Mouse (Mus musculus): ENCODE data around the gene Lcp2. TPM values are rescaled to one million over a fixed set of nuclear protein-coding genes. Genes with fewer than 3 reads are reported as not detected.
A peak's percentile ranks its signal among the peaks of the same experiment; 100 is the strongest.

The Lcp2 gene
- polyA plus RNA-seq, 1 experiment from 2014 or later = 3.0 TPM

DNA sequence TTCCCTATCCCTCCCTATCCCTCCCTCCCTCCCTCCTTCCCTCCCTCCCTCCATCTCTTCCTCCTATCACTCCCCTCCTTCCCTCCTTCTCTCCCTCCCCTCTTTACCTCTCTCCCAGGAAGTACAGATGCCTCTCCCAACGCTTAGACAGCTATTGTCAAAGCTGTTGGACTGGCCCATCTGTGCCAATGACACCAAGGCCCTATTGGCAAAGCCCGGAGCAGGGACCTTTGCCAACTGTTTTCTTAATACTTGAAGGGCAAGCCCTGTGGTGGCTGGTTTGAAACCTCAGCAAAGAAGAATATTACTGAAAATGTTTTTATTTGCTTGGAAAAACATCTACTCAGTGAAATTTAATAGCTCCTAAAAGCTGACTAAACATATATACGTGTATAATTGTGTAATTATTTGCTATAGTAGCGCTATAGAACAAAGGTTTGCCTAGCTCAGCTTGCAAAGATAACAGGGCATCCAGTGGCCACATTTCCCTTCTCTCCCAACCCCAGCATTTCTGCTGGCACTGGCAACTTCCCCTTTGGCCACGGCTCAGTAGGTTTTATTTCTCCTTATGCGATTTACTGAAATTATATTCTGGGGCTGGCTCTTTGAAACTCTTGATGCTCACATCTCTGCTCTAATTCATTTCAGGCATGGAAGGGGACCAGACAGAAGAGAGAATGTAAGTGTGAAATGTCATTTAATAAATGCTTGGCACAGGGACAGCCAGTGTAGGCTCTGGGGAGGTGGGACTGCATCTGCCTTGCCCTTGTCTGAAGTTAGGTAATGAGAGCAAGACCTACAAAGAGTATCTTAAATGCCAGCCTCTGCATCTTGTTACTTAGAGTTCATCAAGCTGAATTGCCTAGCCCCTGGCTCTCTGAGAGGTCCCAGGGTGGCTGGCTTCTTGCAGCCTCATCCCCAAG, 33.1 kb downstream of the Lcp2 start:
- 77% methylated on average over 6 of the region's 6 CpGs for WGBS
- Histone ChIP-seq H3K4me3 (no peak overlapping the region), H3K27ac (no peak overlapping the region), H3K4me1 (replicated peaks) (0 out of 2 replicates have a peak, but pooled peaks cover 2% of the 10 kb centered on the region), H3K36me3 (no peaks in the 10 kb centered on the region), H3K27me3 (ENCODE audit: insufficient read depth, poor library complexity, severe bottlenecking) (0 out of 2 replicates have a peak, but pooled peaks cover under 1% of the 10 kb centered on the region), H3K9me3 (no peaks in the 10 kb centered on the region)
- DNase-seq (ENCODE audit: low spot score) = no peak

- H3K36me3 ChIP-seq = no peaks in the 10 kb centered on the region
- no peak overlapping the region for H3K27ac ChIP-seq
- WGBS = 84% methylated on average over 7 of the region's 7 CpGs
- no peak overlapping the region for H3K4me3 ChIP-seq
- no peaks in the 10 kb centered on the region for H3K27me3 ChIP-seq (ENCODE audit: insufficient read depth, poor library complexity, severe bottlenecking)
- DNase-seq (ENCODE audit: low spot score) = no peak
- no peaks in the 10 kb centered on the region for H3K9me3 ChIP-seq
- H3K4me1 ChIP-seq (replicated peaks) = 0 out of 2 replicates have a peak, but pooled peaks cover 2% of the 10 kb centered on the region
These were observed 37.1 kb downstream of the Lcp2 start for GRCm38 (mm10) chr11:34083795-34084194.

- H3K27me3 ChIP-seq (ENCODE audit: insufficient read depth, poor library complexity, severe bottlenecking) = no peaks in the 10 kb centered on the region
- H3K4me3 ChIP-seq = no peak overlapping the region
- H3K4me1 ChIP-seq (replicated peaks) = 0 out of 2 replicates have a peak, but pooled peaks cover 2% of the 10 kb centered on the region
- no peak for DNase-seq (ENCODE audit: low spot score)
- no peaks in the 10 kb centered on the region for H3K36me3 ChIP-seq
- 73% methylated on average over 2 of the region's 2 CpGs for WGBS
- no peaks in the 10 kb centered on the region for H3K9me3 ChIP-seq
- no peak overlapping the region for H3K27ac ChIP-seq
These were observed 37.9 kb downstream of the Lcp2 start for GRCm38 (mm10) chr11:34084639-34085038.

GRCm38 (mm10) chr11:34086164-34086751, 39.5 kb downstream of the Lcp2 start:
- Histone ChIP-seq H3K4me3 (no peak overlapping the region), H3K27ac (no peak overlapping the region), H3K9me3 (no peaks in the 10 kb centered on the region), H3K4me1 (replicated peaks) (0 out of 2 replicates have a peak, but pooled peaks cover 2% of the 10 kb centered on the region), H3K27me3 (ENCODE audit: insufficient read depth, poor library complexity, severe bottlenecking) (no peaks in the 10 kb centered on the region), H3K36me3 (no peaks in the 10 kb centered on the region)
- WGBS = 79% methylated on average over 8 of the region's 8 CpGs
- no peak for DNase-seq (ENCODE audit: low spot score)

GRCm38 (mm10) chr11:34087064-34087463, 40.3 kb downstream of the Lcp2 start:
- H3K27me3 ChIP-seq (ENCODE audit: insufficient read depth, poor library complexity, severe bottlenecking) = no peaks in the 10 kb centered on the region
- DNase-seq (ENCODE audit: low spot score) = no peak
- WGBS = 74% methylated on average over 3 of the region's 3 CpGs

DNA sequence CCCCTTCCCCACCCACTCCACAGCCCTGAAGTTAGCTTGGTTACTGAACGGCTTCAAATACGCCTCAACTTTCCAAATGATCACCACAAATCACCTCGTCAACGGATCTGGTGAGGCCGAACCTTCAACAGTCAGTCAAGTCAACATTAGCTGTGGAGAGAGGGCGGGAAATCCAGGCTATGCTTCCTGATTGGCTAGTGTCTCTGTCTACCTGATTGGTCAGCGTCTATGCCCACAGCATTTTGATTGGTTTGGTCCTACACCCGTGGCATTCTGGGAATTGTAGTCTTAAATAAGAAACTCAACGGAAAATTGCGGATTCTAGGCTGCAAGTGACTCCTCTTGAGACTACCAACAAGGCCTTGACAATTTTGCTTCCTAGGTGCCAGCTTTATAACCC, 51.7 kb downstream of the Lcp2 start, which contains the start of gene 4930469K13Rik:
Gene 4930469K13Rik, minus strand, starts transcription at position 133 of the 400 bp plus-strand sequence.
- no peaks in the 10 kb centered on the region for H3K36me3 ChIP-seq
- H3K9me3 ChIP-seq = no peaks in the 10 kb centered on the region
- no peak within 1 kb of the TSS for H3K27ac ChIP-seq
- DNase-seq (ENCODE audit: low spot score) = no peak
- 82% methylated on average over 10 of the region's 10 CpGs for WGBS
- H3K4me1 ChIP-seq (replicated peaks) = no peaks in the 10 kb centered on the region
- H3K4me3 ChIP-seq = no peak within 1 kb of the TSS
- H3K27me3 ChIP-seq (ENCODE audit: insufficient read depth, poor library complexity, severe bottlenecking) = no peaks in the 10 kb centered on the region

More at GRCm38 (mm10) chr11:34087064-34087463, 40.3 kb downstream of the Lcp2 start:
- Histone ChIP-seq H3K4me1 (replicated peaks) (0 out of 2 replicates have a peak, but pooled peaks cover 2% of the 10 kb centered on the region), H3K9me3 (no peaks in the 10 kb centered on the region), H3K4me3 (no peak overlapping the region), H3K27ac (no peak overlapping the region), H3K36me3 (no peaks in the 10 kb centered on the region)

DNA sequence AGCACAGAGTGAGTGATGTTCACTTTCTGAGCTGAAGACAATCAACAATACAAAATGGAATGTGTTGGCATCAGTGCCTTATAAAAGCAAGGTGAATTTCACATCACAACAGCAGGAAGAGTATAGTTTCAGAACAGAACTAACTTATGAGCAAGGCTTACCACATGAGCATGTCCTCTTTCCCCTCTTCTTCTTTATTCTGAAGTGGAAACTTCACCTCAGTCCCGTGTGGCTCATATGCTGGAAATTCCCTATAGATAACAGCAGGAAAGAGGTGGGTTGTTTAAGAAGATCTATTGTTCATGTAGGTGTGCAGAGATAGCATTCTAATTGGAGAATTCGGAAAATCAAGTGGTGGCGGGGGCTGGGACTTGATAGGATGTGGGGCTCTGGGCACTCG, 55.1 kb downstream of the Lcp2 start:
- DNase-seq (ENCODE audit: low spot score) = no peak
- H3K27ac ChIP-seq = no peak overlapping the region
- 85% methylated on average over 4 of the region's 4 CpGs for WGBS
- H3K4me3 ChIP-seq = no peak overlapping the region
- H3K36me3 ChIP-seq = no peaks in the 10 kb centered on the region
- H3K4me1 ChIP-seq (replicated peaks) = no peaks in the 10 kb centered on the region; the same call in 1 of the 2 replicates
- no peaks in the 10 kb centered on the region for H3K27me3 ChIP-seq (ENCODE audit: insufficient read depth, poor library complexity, severe bottlenecking)
- H3K9me3 ChIP-seq = no peaks in the 10 kb centered on the region

GRCm38 (mm10) chr11:34104919-34105318, 58.2 kb downstream of the Lcp2 start:
- no peaks in the 10 kb centered on the region for H3K9me3 ChIP-seq
- H3K27me3 ChIP-seq (ENCODE audit: insufficient read depth, poor library complexity, severe bottlenecking) = no peaks in the 10 kb centered on the region
- H3K27ac ChIP-seq = no peak overlapping the region
- H3K4me3 ChIP-seq = no peak overlapping the region
- DNase-seq (ENCODE audit: low spot score) = no peak
- H3K36me3 ChIP-seq = no peaks in the 10 kb centered on the region
- 44% methylated on average over 1 of the region's 1 CpGs for WGBS
- H3K4me1 ChIP-seq (replicated peaks) = no peaks in the 10 kb centered on the region; the same call in 1 of the 2 replicates

DNA sequence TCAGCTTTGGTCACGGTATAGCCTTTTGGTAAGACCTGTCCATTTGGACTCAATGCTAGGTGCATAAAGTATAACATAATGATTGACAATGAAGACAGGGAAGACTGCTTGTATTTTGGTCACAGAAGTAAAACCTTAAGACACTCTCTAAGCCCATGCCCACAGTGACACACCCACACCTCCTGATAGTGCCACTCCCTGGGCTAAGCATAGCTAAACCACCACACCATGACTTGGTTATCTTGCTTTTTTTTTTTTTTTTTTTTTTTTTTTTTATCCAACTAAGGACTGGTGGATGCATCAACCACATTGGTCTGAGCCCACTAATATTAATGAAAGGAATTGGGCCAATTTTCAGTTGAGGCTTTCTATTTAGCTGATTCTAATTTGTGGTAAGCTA, 62.5 kb downstream of the Lcp2 start:
- no peaks in the 10 kb centered on the region for H3K9me3 ChIP-seq
- H3K36me3 ChIP-seq = no peaks in the 10 kb centered on the region
- WGBS = 90% methylated on average over 1 of the region's 1 CpGs
- no peak overlapping the region for H3K27ac ChIP-seq
- no peak overlapping the region for H3K4me3 ChIP-seq
- H3K27me3 ChIP-seq (ENCODE audit: insufficient read depth, poor library complexity, severe bottlenecking) = no peaks in the 10 kb centered on the region
- DNase-seq (ENCODE audit: low spot score) = no peak
- peaks cover 18% of the 10 kb centered on the region for H3K4me1 ChIP-seq (replicated peaks)

GRCm38 (mm10) chr11:34111940-34112339, 65.2 kb downstream of the Lcp2 start:
- Histone ChIP-seq H3K4me3 (no peak overlapping the region), H3K9me3 (no peaks in the 10 kb centered on the region), H3K4me1 (replicated peaks) (peaks cover 18% of the 10 kb centered on the region), H3K36me3 (no peaks in the 10 kb centered on the region), H3K27me3 (ENCODE audit: insufficient read depth, poor library complexity, severe bottlenecking) (no peaks in the 10 kb centered on the region), H3K27ac (peak overlapping the region; percentile 51; the same call in 1 of the 2 replicates)
- 52% methylated on average over 7 of the region's 7 CpGs for WGBS
- no peak for DNase-seq (ENCODE audit: low spot score)

- peak; percentile 40 for DNase-seq (ENCODE audit: low spot score)
- no peak overlapping the region for H3K4me3 ChIP-seq
- H3K4me1 ChIP-seq (replicated peaks) = peaks cover 18% of the 10 kb centered on the region
- 47% methylated on average over 4 of the region's 4 CpGs for WGBS
- H3K9me3 ChIP-seq = no peaks in the 10 kb centered on the region
- no peaks in the 10 kb centered on the region for H3K27me3 ChIP-seq (ENCODE audit: insufficient read depth, poor library complexity, severe bottlenecking)
- H3K36me3 ChIP-seq = no peaks in the 10 kb centered on the region
- H3K27ac ChIP-seq = no peak overlapping the region; the same call in 1 of the 2 replicates
These were observed 66.2 kb downstream of the Lcp2 start for GRCm38 (mm10) chr11:34112781-34113380.

GRCm38 (mm10) chr11:34113760-34114159, 67.0 kb downstream of the Lcp2 start:
- H3K4me1 ChIP-seq (replicated peaks) = peaks cover 18% of the 10 kb centered on the region
- peak overlapping the region; percentile 56; the same call in 1 of the 2 replicates for H3K27ac ChIP-seq
- no peaks in the 10 kb centered on the region for H3K36me3 ChIP-seq
- DNase-seq (ENCODE audit: low spot score) = no peak
- H3K4me3 ChIP-seq = no peak overlapping the region
- H3K27me3 ChIP-seq (ENCODE audit: insufficient read depth, poor library complexity, severe bottlenecking) = no peaks in the 10 kb centered on the region
- 74% methylated on average over 2 of the region's 2 CpGs for WGBS
- no peaks in the 10 kb centered on the region for H3K9me3 ChIP-seq

All from hindbrain, embryonic 10.5 days (tissue).